Comparison of ENCODE assay signal across 20 mouse cellular contexts in genomic region chr13:90420966-90421365, GRCm38 (mm10).
A peak's percentile ranks its signal among the peaks of the same experiment; 100 is the strongest.
DNase-seq lines count a peak whose midpoint lies in the region; ATAC-seq lines count a peak whose summit lies in the region.
"Had no signal": no experiment of that assay in that cellular context is flagged by ENCODE, and none has a peak within 500 bp of the region (broad histone marks: within the 10 kb centered on the region; RNA-seq: fewer than 3 reads in every experiment).

No protein-coding gene starts in this region.

- WGBS in heart, embryonic 13.5 days = 58% methylated on average over 4 of the region's 4 CpGs
- 64% methylated on average over 4 of the region's 4 CpGs for WGBS in heart, embryonic 11.5 days (ENCODE audit: insufficient replicate concordance)
- 55% methylated on average over 4 of the region's 4 CpGs for WGBS in neural tube, embryonic 11.5 days
- 57% methylated on average over 4 of the region's 4 CpGs for WGBS in limb, embryonic 10.5 days
- WGBS in kidney, embryonic 14.5 days = 62% methylated on average over 4 of the region's 4 CpGs

- DNase-seq in neural tube, embryonic 11.5 days (ENCODE audit: low spot score) = peak; percentile 23
- DNase-seq in neural tube, embryonic 10.5 days (ENCODE audit: extremely low spot score, low spot score) = no peak
- no peak for DNase-seq in limb, embryonic 10.5 days (ENCODE audit: low spot score)
- DNase-seq in adrenal gland, postnatal 36 days = no peak
- DNase-seq: cerebellum, adult 8-10 months; gastrocnemius, postnatal 36 days; kidney, postnatal 10 days; liver; lung, adult 2 months; thymus, postnatal 4 days had no signal

- H3K27me3 ChIP-seq in heart, embryonic 13.5 days (replicated peaks) = no peaks in the 10 kb centered on the region
- H3K27me3 ChIP-seq in heart, embryonic 11.5 days (ENCODE audit: control insufficient read depth, insufficient read depth, low read length) = no peaks in the 10 kb centered on the region
- H3K27me3 ChIP-seq in neural tube, embryonic 11.5 days (ENCODE audit: control insufficient read depth, insufficient read depth, low read length) = no peaks in the 10 kb centered on the region
- H3K27me3 ChIP-seq in limb, embryonic 10.5 days (ENCODE audit: low read depth, poor library complexity, severe bottlenecking) = no peaks in the 10 kb centered on the region
- H3K27me3 ChIP-seq in kidney, embryonic 14.5 days (ENCODE audit: control insufficient read depth, insufficient read depth, low read length) = no peaks in the 10 kb centered on the region
- H3K27me3 ChIP-seq: forebrain, embryonic 15.5 days; heart, embryonic 15.5 days; megakaryocyte, embryonic 14.5 days; neural tube, embryonic 13.5 days had no signal

- peaks cover 3% of the 10 kb centered on the region for H3K4me1 ChIP-seq in heart, embryonic 13.5 days
- H3K4me1 ChIP-seq in heart, embryonic 11.5 days (ENCODE audit: control insufficient read depth, insufficient read depth, low read length) = 0 out of 2 replicates have a peak, but pooled peaks cover 3% of the 10 kb centered on the region
- no peaks in the 10 kb centered on the region for H3K4me1 ChIP-seq in neural tube, embryonic 11.5 days (ENCODE audit: control insufficient read depth, insufficient read depth, low read length)
- peaks cover 6% of the 10 kb centered on the region; the same call in 1 of the 2 replicates for H3K4me1 ChIP-seq in limb, embryonic 10.5 days
- H3K4me1 ChIP-seq in kidney, embryonic 14.5 days (ENCODE audit: control insufficient read depth, insufficient read depth, low read length) = no peaks in the 10 kb centered on the region
- H3K4me1 ChIP-seq: forebrain, embryonic 15.5 days; heart, embryonic 15.5 days; megakaryocyte, embryonic 14.5 days; neural tube, embryonic 13.5 days had no signal

- no peaks in the 10 kb centered on the region for H3K9me3 ChIP-seq in heart, embryonic 13.5 days
- no peaks in the 10 kb centered on the region for H3K9me3 ChIP-seq in heart, embryonic 11.5 days (replicated peaks; ENCODE audit: control insufficient read depth, low read length)
- no peaks in the 10 kb centered on the region for H3K9me3 ChIP-seq in neural tube, embryonic 11.5 days (ENCODE audit: control insufficient read depth, low read length)
- no peaks in the 10 kb centered on the region for H3K9me3 ChIP-seq in limb, embryonic 10.5 days (replicated peaks)
- no peaks in the 10 kb centered on the region for H3K9me3 ChIP-seq in kidney, embryonic 14.5 days (ENCODE audit: control insufficient read depth, low read length)
- H3K9me3 ChIP-seq: forebrain, embryonic 15.5 days; heart, embryonic 15.5 days; neural tube, embryonic 13.5 days had no signal

- ATAC-seq in heart, embryonic 13.5 days (ENCODE audit: extremely low read depth, insufficient number of reproducible peaks, low FRiP score, low TSS enrichment) = no peak
- ATAC-seq in heart, embryonic 11.5 days (replicated peaks; ENCODE audit: insufficient number of reproducible peaks, low FRiP score, low TSS enrichment) = no peak
- ATAC-seq in neural tube, embryonic 11.5 days (ENCODE audit: insufficient read depth, low FRiP score, low TSS enrichment) = no peak
- ATAC-seq in inflammation-experienced regulatory T-cells, adult 6 months = no peak
- no peak for ATAC-seq in kidney, embryonic 14.5 days (ENCODE audit: low FRiP score, low TSS enrichment)
- ATAC-seq: forebrain, embryonic 15.5 days had no signal

- peak overlapping the region; percentile 24; the same call in 1 of the 2 replicates for H3K27ac ChIP-seq in heart, embryonic 13.5 days (replicated peaks)
- no peak overlapping the region for H3K27ac ChIP-seq in heart, embryonic 11.5 days (ENCODE audit: low read depth, low read length)
- H3K27ac ChIP-seq in neural tube, embryonic 11.5 days (ENCODE audit: low read depth, low read length) = no peak overlapping the region
- peak overlapping the region; percentile 43; the same call in 1 of the 2 replicates for H3K27ac ChIP-seq in limb, embryonic 10.5 days
- H3K27ac ChIP-seq in kidney, embryonic 14.5 days (ENCODE audit: low read depth, low read length) = no peak overlapping the region
- H3K27ac ChIP-seq: forebrain, embryonic 15.5 days; heart, embryonic 15.5 days; hindbrain, embryonic 14.5 days; neural tube, embryonic 13.5 days; stomach, postnatal 0 days had no signal

- H3K36me3 ChIP-seq in heart, embryonic 13.5 days = no peaks in the 10 kb centered on the region
- H3K36me3 ChIP-seq in heart, embryonic 11.5 days (ENCODE audit: control insufficient read depth, insufficient read depth, low read length) = no peaks in the 10 kb centered on the region
- H3K36me3 ChIP-seq in neural tube, embryonic 11.5 days (ENCODE audit: control insufficient read depth, insufficient read depth, low read length) = no peaks in the 10 kb centered on the region
- no peaks in the 10 kb centered on the region for H3K36me3 ChIP-seq in limb, embryonic 10.5 days
- H3K36me3 ChIP-seq in kidney, embryonic 14.5 days (ENCODE audit: control insufficient read depth, insufficient read depth, low read length) = no peaks in the 10 kb centered on the region
- H3K36me3 ChIP-seq: forebrain, embryonic 15.5 days; heart, embryonic 15.5 days; neural tube, embryonic 13.5 days had no signal

- H3K4me2 ChIP-seq in heart, embryonic 13.5 days = no peak overlapping the region
- no peak overlapping the region for H3K4me2 ChIP-seq in heart, embryonic 11.5 days
- no peak overlapping the region for H3K4me2 ChIP-seq in neural tube, embryonic 11.5 days (ENCODE audit: low read depth)
- no peak overlapping the region for H3K4me2 ChIP-seq in kidney, embryonic 14.5 days (replicated peaks; ENCODE audit: low read depth, low read length)
- H3K4me2 ChIP-seq: forebrain, embryonic 15.5 days; heart, embryonic 15.5 days; hindbrain, embryonic 14.5 days; neural tube, embryonic 13.5 days had no signal

- no peak overlapping the region for H3K4me3 ChIP-seq in heart, embryonic 13.5 days
- no peak overlapping the region for H3K4me3 ChIP-seq in heart, embryonic 11.5 days (ENCODE audit: low read depth, low read length)
- no peak overlapping the region for H3K4me3 ChIP-seq in neural tube, embryonic 11.5 days (ENCODE audit: low read depth, low read length)
- no peak overlapping the region for H3K4me3 ChIP-seq in limb, embryonic 10.5 days
- H3K4me3 ChIP-seq in kidney, embryonic 14.5 days (ENCODE audit: low read length) = no peak overlapping the region
- H3K4me3 ChIP-seq: forebrain, embryonic 15.5 days; heart, embryonic 15.5 days; megakaryocyte, embryonic 14.5 days; neural tube, embryonic 13.5 days had no signal

- no peak overlapping the region for H3K9ac ChIP-seq in heart, embryonic 13.5 days
- H3K9ac ChIP-seq in heart, embryonic 11.5 days (ENCODE audit: low read depth, low read length) = no peak overlapping the region
- no peak overlapping the region for H3K9ac ChIP-seq in neural tube, embryonic 11.5 days (ENCODE audit: low read length)
- H3K9ac ChIP-seq in kidney, embryonic 14.5 days (ENCODE audit: low read depth, low read length) = no peak overlapping the region
- H3K9ac ChIP-seq: forebrain, embryonic 15.5 days; heart, embryonic 15.5 days; hindbrain, embryonic 14.5 days; neural tube, embryonic 13.5 days had no signal

Comparison
In these comparisons a context has a peak if more than half of its experiments do, and no peak if none do; other contexts are left out.
1. H3K27ac ChIP-seq: peak in heart, embryonic 13.5 days (single experiment) and limb, embryonic 10.5 days (single experiment); none in heart, embryonic 11.5 days (single experiment), neural tube, embryonic 11.5 days (single experiment) and kidney, embryonic 14.5 days (single experiment).